Mouse (Mus musculus) midbrain, embryonic 12.5 days (tissue): ENCODE results near the gene Apoc1. TPM values are rescaled to one million over a fixed set of nuclear protein-coding genes. Genes with fewer than 3 reads are reported as not detected.

Source experiments
- ATAC-seq: fragments of 200-750 bp; cut with Nextera tagmentation; 2 replicates; pipeline ENCODE4 v1.8.0; 2017; ENCODE audit warnings: low read depth, moderate TSS enrichment, moderate library complexity; ENCODE audit not compliant: low FRiP score
- H3K27ac ChIP-seq: fragments of 300-500 bp; sonication (generic); replicated peaks from 2 replicates; pipeline ENCODE4 v1.5.1; 2016; ENCODE audit warnings: mild to moderate bottlenecking
- H3K27me3 ChIP-seq: fragments of 300-500 bp; sonication (generic); 2 replicates; pipeline ENCODE4 v1.6.1; 2016; ENCODE audit warnings: mild to moderate bottlenecking
- H3K36me3 ChIP-seq: fragments of 300-500 bp; sonication (generic); 2 replicates; pipeline ENCODE4 v1.6.1; 2016
- H3K4me1 ChIP-seq: fragments of 300-500 bp; sonication (generic); 2 replicates; pipeline ENCODE4 v1.6.1; 2016
- H3K4me2 ChIP-seq: fragments of 300-500 bp; sonication (generic); replicated peaks from 2 replicates; pipeline ENCODE4 v1.6.1; 2016; ENCODE audit warnings: mild to moderate bottlenecking, moderate library complexity
- H3K4me3 ChIP-seq: fragments of 300-500 bp; sonication (generic); 2 replicates; pipeline ENCODE4 v1.5.1; 2016; ENCODE audit warnings: mild to moderate bottlenecking
- H3K9ac ChIP-seq: fragments of 300-500 bp; sonication (generic); replicated peaks from 2 replicates; pipeline ENCODE4 v1.6.1; 2016; ENCODE audit warnings: mild to moderate bottlenecking, moderate library complexity
- H3K9me3 ChIP-seq: fragments of 300-500 bp; sonication (generic); 2 replicates; pipeline ENCODE4 v1.6.1; 2016; ENCODE audit warnings: mild to moderate bottlenecking
- WGBS: fragments of 180-500 bp; shearing (Covaris S2); methylation state at CpG from one replicate; pipeline ENCODE4 v1.1.7; 2016; 5-methylcytosine and 5-hydroxymethylcytosine counted together
- polyA plus RNA-seq: library from polyadenylated mRNA; unstranded; fragments of >200 nt; fragmentation: Nextera tagmentation; extraction: Ambion mirVana; gene quantifications from 2 replicates; pipeline ENCODE4 v1.2.1, GENCODE M21; 2016

Apoc1 gene
- polyA plus RNA-seq = 1.3 and 1.8 TPM in 2 replicates

GRCm38 (mm10) chr7:19691873-19692865 lies at the start of gene Apoc1:
TSS of gene Apoc1 (minus strand) at chr7:19692660.
- H3K4me3 ChIP-seq = no peak within 1 kb of the TSS
- ATAC-seq = no peak
- no peaks in the 10 kb centered on the region for H3K27me3 ChIP-seq
- H3K4me2 ChIP-seq = no peak within 1 kb of the TSS
- WGBS = 51% methylated on average over 28 of the region's 28 CpGs
- H3K27ac ChIP-seq = no peak within 1 kb of the TSS
- H3K36me3 ChIP-seq = peaks cover 8% of the 10 kb centered on the region
- no peaks in the 10 kb centered on the region for H3K9me3 ChIP-seq
- no peak within 1 kb of the TSS for H3K9ac ChIP-seq
- H3K4me1 ChIP-seq = peaks cover 5% of the 10 kb centered on the region; the same call in 1 of the 2 replicates

GRCm38 (mm10) chr7:19741329-19742031 lies 49.0 kb upstream of the Apoc1 start:
- peak overlapping the region; percentile 60; the same call in 1 of the 2 replicates for H3K27ac ChIP-seq
- H3K9me3 ChIP-seq = no peaks in the 10 kb centered on the region
- no peak overlapping the region for H3K9ac ChIP-seq
- H3K36me3 ChIP-seq = peaks cover 34% of the 10 kb centered on the region
- no peak overlapping the region for H3K4me2 ChIP-seq
- peaks cover 7% of the 10 kb centered on the region for H3K4me1 ChIP-seq
- WGBS = 8% methylated on average over 8 of the region's 8 CpGs
- no peak overlapping the region for H3K4me3 ChIP-seq
- no peak for ATAC-seq
- no peaks in the 10 kb centered on the region for H3K27me3 ChIP-seq

GRCm38 (mm10) chr7:19740269-19740668 lies 47.8 kb upstream of the Apoc1 start:
- Histone ChIP-seq H3K27me3 (no peaks in the 10 kb centered on the region), H3K36me3 (peaks cover 42% of the 10 kb centered on the region), H3K4me1 (peaks cover 6% of the 10 kb centered on the region), H3K9ac (no peak overlapping the region), H3K27ac (no peak overlapping the region), H3K4me3 (no peak overlapping the region), H3K4me2 (no peak overlapping the region), H3K9me3 (no peaks in the 10 kb centered on the region)
- 89% methylated on average over 11 of the region's 11 CpGs for WGBS
- no peak for ATAC-seq

- no peak overlapping the region for H3K4me3 ChIP-seq
- H3K4me2 ChIP-seq = no peak overlapping the region
- no peaks in the 10 kb centered on the region for H3K9me3 ChIP-seq
- peaks cover 50% of the 10 kb centered on the region for H3K36me3 ChIP-seq
- no peak overlapping the region for H3K27ac ChIP-seq
- no peak for ATAC-seq
- WGBS = 83% methylated on average over 3 of the region's 3 CpGs
- H3K27me3 ChIP-seq = no peaks in the 10 kb centered on the region
- H3K4me1 ChIP-seq = peaks cover 6% of the 10 kb centered on the region
- no peak overlapping the region for H3K9ac ChIP-seq
Measured at GRCm38 (mm10) chr7:19738771-19739170, 46.3 kb upstream of the Apoc1 start.

GRCm38 (mm10) chr7:19736389-19737057 lies 44.1 kb upstream of the Apoc1 start:
- H3K9me3 ChIP-seq = no peaks in the 10 kb centered on the region
- H3K36me3 ChIP-seq = peaks cover 61% of the 10 kb centered on the region
- no peak overlapping the region for H3K9ac ChIP-seq
- no peak overlapping the region for H3K27ac ChIP-seq
- WGBS = 92% methylated on average over 15 of the region's 16 CpGs
- H3K4me3 ChIP-seq = no peak overlapping the region
- no peak for ATAC-seq
- H3K4me1 ChIP-seq = peaks cover 1% of the 10 kb centered on the region
- H3K4me2 ChIP-seq = no peak overlapping the region
- H3K27me3 ChIP-seq = no peaks in the 10 kb centered on the region

- ATAC-seq = no peak
- Histone ChIP-seq H3K27me3 (no peaks in the 10 kb centered on the region), H3K36me3 (peaks cover 78% of the 10 kb centered on the region), H3K4me2 (no peak overlapping the region), H3K27ac (no peak overlapping the region), H3K4me1 (no peaks in the 10 kb centered on the region), H3K9ac (no peak overlapping the region), H3K9me3 (no peaks in the 10 kb centered on the region), H3K4me3 (no peak overlapping the region)
- WGBS = 91% methylated on average over 10 of the region's 10 CpGs
Measured at GRCm38 (mm10) chr7:19734178-19734666, 41.8 kb upstream of the Apoc1 start.

GRCm38 (mm10) chr7:19726541-19726940 lies 34.1 kb upstream of the Apoc1 start:
- WGBS = 92% methylated on average over 4 of the region's 4 CpGs
- H3K9ac ChIP-seq = no peak overlapping the region
- no peaks in the 10 kb centered on the region for H3K27me3 ChIP-seq
- no peak overlapping the region for H3K4me3 ChIP-seq
- peaks cover 85% of the 10 kb centered on the region for H3K36me3 ChIP-seq
- no peaks in the 10 kb centered on the region for H3K4me1 ChIP-seq
- H3K4me2 ChIP-seq = no peak overlapping the region
- H3K9me3 ChIP-seq = peaks cover under 1% of the 10 kb centered on the region
- ATAC-seq = no peak
- H3K27ac ChIP-seq = no peak overlapping the region

GRCm38 (mm10) chr7:19724167-19724566 lies 31.7 kb upstream of the Apoc1 start:
- H3K27me3 ChIP-seq = no peaks in the 10 kb centered on the region
- H3K9ac ChIP-seq = no peak overlapping the region
- no peak for ATAC-seq
- no peak overlapping the region for H3K4me2 ChIP-seq
- H3K4me3 ChIP-seq = no peak overlapping the region
- 95% methylated on average over 12 of the region's 12 CpGs for WGBS
- H3K36me3 ChIP-seq = peaks cover 74% of the 10 kb centered on the region
- no peak overlapping the region for H3K27ac ChIP-seq
- peaks cover 13% of the 10 kb centered on the region for H3K9me3 ChIP-seq
- H3K4me1 ChIP-seq = no peaks in the 10 kb centered on the region

GRCm38 (mm10) chr7:19722754-19723195 lies 30.3 kb upstream of the Apoc1 start:
- 96% methylated on average over 6 of the region's 6 CpGs for WGBS
- H3K4me3 ChIP-seq = no peak overlapping the region
- H3K27me3 ChIP-seq = no peaks in the 10 kb centered on the region
- no peak overlapping the region for H3K9ac ChIP-seq
- ATAC-seq = no peak
- H3K27ac ChIP-seq = no peak overlapping the region
- H3K4me1 ChIP-seq = no peaks in the 10 kb centered on the region
- H3K36me3 ChIP-seq = peaks cover 60% of the 10 kb centered on the region
- peaks cover 13% of the 10 kb centered on the region for H3K9me3 ChIP-seq
- no peak overlapping the region for H3K4me2 ChIP-seq

- H3K36me3 ChIP-seq = peaks cover 35% of the 10 kb centered on the region
- no peak for ATAC-seq
- H3K27ac ChIP-seq = no peak overlapping the region
- H3K4me1 ChIP-seq = peaks cover 14% of the 10 kb centered on the region
- 91% methylated on average over 4 of the region's 4 CpGs for WGBS
- H3K4me3 ChIP-seq = no peak overlapping the region
- no peaks in the 10 kb centered on the region for H3K27me3 ChIP-seq
- H3K9ac ChIP-seq = no peak overlapping the region
- peaks cover 13% of the 10 kb centered on the region for H3K9me3 ChIP-seq
- H3K4me2 ChIP-seq = no peak overlapping the region
Measured at GRCm38 (mm10) chr7:19719200-19719599, 26.7 kb upstream of the Apoc1 start.

GRCm38 (mm10) chr7:19718297-19718952 lies 26.0 kb upstream of the Apoc1 start:
- 92% methylated on average over 5 of the region's 5 CpGs for WGBS
- H3K9ac ChIP-seq = no peak overlapping the region

More at GRCm38 (mm10) chr7:19718297-19718952, 26.0 kb upstream of the Apoc1 start:
- no peak overlapping the region for H3K27ac ChIP-seq
- peaks cover 13% of the 10 kb centered on the region for H3K9me3 ChIP-seq
- ATAC-seq = no peak
- H3K4me2 ChIP-seq = no peak overlapping the region
- H3K4me3 ChIP-seq = no peak overlapping the region
- H3K4me1 ChIP-seq = peaks cover 22% of the 10 kb centered on the region
- H3K27me3 ChIP-seq = no peaks in the 10 kb centered on the region
- peaks cover 32% of the 10 kb centered on the region for H3K36me3 ChIP-seq
